Mouse (Mus musculus): Measurements from ENCODE around the gene Dicer1.
"Not testable (repeated sequence)": the region's sequence is repeated elsewhere in the genome, so short reads cannot be mapped to it uniquely, and the experiment has no call there.

Gene Dicer1

DNA sequence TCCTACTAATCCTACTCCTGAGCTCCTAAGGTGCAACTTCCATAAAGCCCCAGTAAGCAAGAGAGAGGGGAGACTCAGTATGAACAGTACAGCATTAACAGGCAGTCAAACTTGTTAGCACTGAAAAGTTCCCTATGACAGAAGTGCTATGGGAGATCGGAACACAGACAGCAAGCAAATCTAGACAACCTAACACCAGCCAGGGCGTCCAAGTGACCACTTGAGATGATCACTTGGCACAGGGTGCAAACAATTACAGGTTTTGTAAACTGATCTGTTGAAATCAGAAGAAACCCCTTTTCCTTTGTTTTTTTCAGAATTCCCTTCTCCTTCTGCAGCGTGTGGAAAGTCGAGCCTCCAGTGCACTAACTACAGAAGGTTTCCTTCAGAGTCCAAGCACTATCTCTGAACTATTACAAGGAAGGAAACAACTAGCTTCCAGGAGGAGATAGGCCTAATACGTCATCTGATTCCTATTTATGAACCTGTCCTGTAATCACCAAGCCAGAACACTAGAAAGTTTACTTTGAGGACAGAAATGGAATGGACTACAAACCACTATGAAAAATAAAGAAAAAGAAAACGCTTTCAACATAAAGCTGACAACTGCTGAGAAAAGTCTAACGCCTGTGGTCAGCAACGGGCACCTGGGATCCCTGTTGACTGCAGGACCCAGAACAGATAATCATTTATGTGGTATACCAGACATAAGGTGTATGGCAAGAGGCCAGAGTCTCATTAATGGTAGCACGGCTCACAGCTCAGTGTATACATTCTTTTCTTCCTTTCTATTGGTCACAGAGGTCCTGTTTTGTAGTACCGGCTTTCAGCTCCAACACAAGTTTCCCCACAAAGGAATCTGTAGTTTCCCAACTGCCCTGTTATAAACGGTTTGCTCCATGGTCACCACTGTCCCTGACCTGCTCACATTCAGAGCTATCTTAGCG, 10.6 kb downstream of the Dicer1 start:
- DNase-seq (ENCODE audit: low spot score): no peak

DNA sequence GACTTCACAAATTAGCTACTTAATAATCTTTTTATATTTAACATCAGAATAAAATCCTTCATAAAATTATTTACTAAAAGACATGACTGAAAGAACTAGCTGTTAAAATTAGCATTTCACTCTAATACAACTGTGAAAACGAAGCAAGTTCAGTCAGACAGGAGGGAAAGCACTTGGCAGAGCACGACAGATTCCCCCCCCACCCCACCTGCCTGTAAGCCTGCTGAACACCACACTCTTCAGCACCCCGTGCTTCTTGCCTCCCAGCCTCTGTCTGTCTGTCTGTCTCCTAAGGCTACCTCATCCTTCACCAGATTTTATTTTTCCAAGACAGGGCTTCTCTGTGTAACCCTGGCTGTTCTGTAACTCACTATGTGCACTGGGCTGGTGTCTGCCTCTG, 12.8 kb downstream of the Dicer1 start:
- no peak for DNase-seq (ENCODE audit: low spot score)

DNA sequence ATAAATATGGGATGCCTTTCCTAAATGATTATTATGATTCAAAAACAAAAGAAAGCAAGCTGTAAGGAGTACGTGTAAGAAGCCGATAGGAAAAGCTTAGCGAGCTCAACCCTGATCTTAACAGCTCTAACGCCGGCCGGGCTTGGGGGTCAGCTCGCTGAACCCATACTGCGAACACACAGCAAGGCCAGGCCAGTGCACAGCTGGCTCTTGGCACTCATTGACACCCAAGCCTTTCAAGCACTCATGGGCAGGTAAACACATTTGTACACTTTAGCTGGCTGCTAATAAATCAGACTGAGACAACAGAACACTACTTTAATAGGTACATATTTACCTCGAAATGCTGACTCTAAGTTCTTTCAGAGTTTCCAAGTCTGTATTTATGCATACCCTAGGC, 13.3 kb downstream of the Dicer1 start:
- DNase-seq (ENCODE audit: low spot score): no peak

DNA sequence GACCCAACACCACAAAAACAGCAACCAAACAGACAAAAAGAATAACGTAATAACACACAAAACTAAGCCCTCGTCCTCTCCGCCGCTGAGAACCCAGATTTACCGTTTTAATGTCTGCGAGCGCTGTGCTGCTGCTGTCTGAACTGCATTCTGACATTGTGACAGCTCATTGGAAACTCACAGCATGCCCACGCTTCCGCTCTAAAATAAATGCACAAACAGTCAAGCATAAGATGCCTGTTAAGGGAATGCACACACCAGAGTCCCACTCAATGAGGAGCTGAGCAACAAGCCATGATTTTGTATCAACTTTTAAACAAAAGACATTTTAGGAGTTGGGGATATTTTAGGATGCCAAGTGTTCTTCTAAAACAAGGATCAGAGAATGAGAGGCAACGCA, 14.1 kb downstream of the Dicer1 start:
- DNase-seq (ENCODE audit: low spot score): no peak

DNA sequence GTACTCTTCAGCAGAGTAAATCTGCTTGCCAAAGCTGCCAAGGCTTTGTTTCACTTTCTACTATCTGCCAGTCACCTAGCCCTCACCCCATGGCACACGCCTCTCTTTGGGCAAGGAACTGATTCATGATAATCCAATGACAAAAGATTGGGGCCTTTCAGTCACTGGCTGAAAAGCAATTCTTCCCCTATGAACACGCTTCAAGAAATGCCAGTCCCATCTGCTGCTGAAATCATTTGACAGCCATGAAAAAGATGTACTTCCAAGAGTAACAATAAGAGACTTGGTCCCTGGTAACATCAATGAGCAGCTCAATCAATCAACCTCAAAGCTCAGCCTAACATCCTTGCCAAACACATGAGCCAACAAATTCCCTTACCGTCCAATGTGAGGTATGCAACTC, 15.8 kb downstream of the Dicer1 start:
- no peak for DNase-seq (ENCODE audit: low spot score)

DNA sequence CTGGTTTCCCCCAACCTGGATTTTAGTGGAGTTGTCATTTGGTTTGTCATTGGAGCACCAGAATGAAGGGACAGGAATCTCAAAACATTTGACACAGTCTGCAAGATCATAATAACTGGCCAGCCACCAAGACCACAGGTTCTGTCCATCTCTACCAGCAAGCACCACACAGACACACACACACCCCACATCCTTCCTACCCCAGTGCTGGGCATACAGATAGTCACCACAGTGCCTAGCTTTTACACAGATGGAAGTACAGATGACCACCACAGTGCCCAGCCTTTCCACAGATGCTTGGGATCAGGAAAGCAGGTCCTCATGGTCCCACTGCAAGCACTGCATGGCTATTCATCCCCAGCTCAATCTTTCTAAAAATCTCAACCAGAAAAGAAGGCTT, 18.6 kb downstream of the Dicer1 start:
- DNase-seq (ENCODE audit: low spot score): no peak

DNA sequence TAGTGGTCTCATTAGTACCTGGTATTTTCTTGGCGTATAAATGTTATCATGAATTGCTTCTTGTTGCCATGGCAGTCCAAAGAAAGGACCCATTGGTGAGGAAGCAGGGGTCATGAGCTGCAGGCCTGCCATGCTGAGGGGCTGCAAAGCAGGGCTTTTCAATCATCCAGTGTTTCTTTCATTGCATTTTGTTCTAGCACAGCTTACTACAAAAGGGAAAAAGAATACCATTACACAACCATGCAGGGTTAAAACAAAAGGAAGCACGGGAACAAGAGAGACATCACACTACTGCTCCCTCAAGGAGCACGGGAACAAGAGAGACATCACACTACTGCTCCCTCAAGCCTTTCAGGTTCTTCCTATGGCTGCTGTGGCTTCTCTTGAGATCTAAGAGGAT, 20.0 kb downstream of the Dicer1 start:
- DNase-seq (ENCODE audit: low spot score): no peak

DNA sequence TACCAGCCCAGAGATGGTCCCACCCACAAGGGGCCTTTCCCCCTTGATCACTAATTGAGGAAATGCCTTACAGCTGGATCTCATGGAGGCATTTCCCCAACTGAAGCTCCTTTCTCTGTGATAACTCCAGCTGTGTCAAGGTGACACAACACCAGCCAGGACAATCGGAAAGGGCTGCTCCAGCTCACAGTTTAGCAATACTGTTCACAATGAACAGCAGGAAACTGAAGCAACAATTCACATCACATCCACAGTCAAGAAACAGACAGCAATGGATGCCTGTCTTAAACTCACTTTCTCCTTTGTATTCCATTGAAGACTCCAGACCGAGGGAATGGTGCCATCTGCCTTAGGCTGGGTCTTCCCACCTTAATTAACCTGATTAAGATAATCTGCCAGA, 25.3 kb downstream of the Dicer1 start:
- DNase-seq (ENCODE audit: low spot score): not testable (repeated sequence)

DNA sequence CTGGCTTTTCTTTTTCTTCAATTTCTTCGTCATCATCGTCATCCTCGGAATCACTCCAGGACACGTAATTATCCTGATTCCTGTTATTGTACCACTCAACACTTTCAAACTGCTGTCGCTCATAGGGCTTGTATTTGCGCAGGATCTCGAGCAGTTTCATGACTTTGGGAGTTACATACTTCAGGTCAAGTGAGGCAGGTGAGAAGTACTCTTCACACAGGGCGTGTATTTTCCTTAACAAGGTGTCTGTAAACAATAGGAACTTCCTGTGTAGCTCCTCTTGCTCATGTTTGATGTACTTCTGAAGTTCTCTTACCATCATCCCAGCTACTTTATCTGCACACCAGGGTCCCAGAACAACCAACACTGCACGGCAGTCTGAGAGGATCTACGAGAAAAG, 29.7 kb downstream of the Dicer1 start:
- no peak for DNase-seq (ENCODE audit: low spot score)

DNA sequence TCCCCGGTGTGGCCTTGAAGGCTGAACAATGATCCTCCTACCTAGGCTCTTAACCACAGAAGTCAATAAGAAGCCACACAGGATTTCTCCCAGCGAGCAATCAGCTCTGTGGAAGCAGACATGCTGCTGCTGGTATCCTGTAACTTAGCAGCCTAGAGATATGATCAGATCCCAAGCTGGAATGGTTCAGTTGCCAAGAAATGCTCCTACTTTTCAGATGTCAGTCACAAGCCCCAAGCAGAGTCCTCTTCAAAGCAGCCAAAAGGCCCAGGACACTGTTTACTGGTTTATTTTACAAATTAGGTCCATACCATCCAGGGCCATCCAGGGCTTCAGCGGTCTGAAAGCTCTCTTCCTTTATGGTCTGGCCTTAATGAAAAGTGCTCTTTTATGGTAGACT, 30.7 kb downstream of the Dicer1 start:
- DNase-seq (ENCODE audit: low spot score): no peak

DNA sequence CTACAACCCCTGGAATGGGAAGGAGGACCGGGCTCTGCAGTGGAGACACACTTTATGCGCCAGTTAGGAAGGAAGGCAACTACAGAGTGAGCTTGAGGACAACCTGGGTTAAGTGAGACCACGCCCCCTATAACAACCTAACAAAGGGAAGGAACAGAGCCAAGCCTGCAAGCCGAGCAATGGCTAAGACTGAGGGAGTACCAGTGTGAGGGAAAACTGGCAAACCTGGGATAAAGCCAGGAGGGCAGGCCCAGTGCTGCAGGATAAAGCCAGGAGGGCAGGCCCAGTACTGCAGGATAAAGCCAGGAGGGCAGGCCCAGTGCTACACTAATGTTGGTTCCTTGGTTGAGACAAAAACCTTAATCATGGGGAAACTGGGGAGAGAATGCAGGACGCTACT, 32.8 kb downstream of the Dicer1 start:
- peak; percentile 27 for DNase-seq (ENCODE audit: low spot score)

DNA sequence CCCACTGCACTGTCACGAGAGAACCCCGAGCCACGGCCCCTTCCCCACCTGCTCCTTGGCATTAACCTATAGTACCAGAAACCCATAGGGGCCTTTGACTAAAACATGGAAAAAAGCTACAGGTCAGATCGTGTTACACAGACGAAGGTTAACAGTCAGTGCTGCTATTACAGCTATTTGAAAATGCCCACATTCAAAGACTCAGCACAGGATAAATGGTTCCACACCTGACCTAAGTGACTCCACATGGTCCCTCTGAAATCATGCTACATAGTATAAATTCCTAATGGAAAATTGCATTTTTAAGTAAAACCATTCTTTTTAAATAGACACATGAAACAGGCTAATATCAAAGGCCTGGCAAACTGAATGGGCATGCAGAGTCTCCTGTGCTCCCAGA, 35.3 kb downstream of the Dicer1 start:
- no peak for DNase-seq (ENCODE audit: low spot score)

DNA sequence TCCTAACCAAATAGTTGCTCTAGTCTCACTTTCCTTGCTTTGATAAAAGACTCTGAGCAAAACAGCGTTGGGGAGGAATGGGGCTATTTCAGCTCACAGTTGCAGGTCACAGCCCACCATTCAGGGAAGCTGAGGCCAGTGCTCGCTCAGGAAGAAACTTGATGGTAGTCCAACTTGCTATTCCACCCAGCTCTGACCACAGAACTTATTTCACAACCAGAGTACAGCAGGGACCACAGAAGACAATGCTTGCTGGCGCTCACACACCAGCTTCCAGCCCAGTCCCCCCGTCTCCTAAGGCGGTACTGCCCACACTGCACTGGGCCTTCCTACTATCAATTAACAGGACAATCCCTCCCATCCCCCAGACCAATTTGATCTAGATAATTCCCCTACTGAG, 36.3 kb downstream of the Dicer1 start:
- no peak for DNase-seq (ENCODE audit: low spot score)

DNA sequence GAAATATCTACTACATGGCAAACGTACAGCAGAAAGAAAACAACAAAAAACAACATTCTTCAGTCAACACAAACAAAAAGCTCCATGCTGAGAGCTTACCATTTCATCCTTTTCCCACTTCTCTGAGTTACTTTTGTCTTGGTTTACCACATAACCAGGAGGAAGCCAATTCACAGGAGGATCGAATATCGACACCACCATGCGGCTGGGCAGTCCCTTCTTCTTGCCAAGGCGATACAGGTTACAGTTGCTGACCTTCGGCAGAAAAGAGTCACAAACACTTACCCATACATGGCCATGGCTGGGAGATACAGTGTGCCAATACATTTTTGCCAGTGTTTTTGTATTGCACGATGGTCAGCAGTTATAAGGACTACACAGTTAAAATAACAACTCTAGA, 51.5 kb downstream of the Dicer1 start:
- no peak for DNase-seq (ENCODE audit: low spot score)

DNA sequence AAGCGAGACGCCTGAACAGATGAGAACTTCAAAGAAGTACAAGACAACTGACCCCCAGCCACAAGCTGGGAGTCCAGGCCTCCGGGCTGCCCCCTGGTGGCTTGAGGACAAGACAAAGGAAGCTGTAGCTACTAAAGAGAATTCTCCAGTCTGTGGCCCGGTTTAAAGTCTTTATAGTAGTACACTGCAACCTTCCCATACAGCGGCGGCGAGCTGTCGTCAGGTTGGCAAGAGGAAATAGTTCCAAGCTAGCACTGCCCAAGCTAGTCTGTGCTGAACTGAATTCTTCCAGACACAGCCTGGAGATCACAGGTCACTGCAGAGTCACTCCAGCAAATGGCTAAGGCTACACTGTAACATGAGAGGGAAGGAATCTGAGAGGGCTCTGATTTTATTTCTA, 52.0 kb downstream of the Dicer1 start:
- peak; percentile 61 for DNase-seq (ENCODE audit: low spot score)

DNA sequence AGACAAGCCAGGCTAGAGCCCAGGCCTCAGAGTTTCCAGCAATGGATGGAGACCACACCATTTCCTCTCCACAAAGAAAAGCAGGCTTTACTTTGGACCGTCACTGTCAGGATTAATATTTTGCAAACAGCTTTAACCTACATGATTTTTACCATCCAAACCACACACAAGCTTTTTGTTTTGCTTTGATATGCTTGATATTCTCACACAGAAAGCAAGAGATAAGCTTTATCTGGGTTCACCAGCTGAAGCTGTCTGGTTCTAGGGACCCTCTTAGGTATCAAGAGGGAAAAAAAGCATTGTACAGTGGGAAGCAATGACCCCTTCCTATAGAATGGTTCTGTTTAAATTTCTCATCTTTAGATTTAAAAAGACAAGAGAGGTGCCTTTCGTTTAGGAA, 56.2 kb downstream of the Dicer1 start:
- no peak for DNase-seq (ENCODE audit: low spot score)

DNA sequence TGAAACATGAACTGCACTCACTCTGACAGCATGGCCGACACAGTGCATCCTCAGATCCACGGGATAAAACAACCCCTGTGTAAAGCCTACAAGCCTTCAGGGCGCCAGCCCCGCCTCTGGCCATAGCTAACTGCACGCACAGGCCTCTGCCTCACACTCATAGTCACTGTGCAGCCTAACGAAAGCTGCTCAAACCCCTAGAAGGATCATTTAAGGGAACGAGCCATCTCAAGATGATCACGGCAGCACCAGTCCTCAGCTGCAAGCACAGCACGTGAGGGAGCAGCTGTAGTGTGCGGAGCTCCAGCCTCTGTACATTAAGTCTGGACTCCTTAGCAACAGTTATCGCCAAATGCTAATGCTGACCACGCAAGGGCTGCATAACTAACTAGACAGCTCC, 58.9 kb downstream of the Dicer1 start:
- DNase-seq (ENCODE audit: low spot score): no peak

DNA sequence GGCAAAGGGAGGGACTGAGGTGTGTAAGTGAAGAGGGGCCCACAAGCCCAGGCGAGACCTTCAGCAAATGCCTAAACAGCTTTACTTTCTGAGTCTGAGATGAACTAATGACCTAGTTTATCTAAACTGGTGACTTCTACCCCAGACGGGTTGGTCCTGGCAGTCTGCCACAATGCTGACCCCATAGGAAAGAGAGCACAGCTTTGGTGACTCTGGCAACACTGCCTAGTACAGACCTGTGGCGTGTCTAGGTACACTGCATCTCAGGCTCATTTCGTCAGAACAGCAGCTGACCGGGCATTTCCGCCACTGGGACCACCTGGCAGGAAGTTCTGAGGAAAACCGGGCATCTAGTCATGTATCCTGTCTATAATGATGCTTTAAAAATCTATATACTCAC, 61.3 kb downstream of the Dicer1 start:
- peak; percentile 46 for DNase-seq (ENCODE audit: low spot score)

DNA sequence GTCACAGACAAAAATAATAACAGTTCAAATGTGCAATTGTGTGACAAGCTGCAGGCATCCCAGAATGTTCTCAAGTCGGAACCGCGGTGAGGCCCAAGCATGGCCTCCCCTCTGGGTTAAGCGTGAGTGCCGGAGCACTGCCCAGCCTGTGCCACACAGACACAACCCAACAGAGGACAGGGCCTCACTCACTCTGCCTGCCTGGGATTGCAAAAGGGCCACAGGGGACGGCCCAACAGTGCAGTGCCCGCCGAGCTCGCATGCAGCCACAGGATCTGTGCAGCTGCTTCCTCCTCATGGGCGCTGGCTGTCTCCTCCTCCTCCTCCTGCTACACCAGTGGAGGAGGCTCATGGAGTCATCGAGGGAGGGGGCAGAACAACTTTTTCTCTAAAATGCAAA, 62.9 kb downstream of the Dicer1 start:
- no peak for DNase-seq (ENCODE audit: low spot score)

DNA sequence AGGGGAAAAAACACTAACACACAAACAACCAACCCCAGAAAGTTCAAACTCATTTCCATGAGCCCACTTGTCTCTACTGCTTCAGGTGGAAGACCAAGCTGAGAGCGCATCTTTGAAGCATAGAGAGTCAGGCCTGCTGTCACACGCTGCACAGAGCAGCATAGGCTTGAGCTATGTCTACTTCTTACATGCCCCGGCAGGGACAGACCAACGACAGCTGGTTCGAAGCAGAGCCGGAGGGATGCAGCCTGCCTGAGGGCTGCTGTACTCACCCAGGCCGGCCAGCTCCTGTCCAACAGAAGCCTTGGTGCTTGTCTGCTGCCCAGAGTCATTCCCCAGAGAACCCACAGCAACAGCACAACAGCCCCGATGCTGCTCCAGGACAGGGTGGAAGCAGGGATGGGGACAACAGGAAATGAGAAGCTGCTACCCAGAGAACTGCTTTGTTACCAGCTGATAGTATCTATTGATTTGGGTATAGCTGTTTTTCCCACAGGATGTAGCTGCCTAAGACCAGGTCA, 67.3 kb downstream of the Dicer1 start:
- DNase-seq (ENCODE audit: low spot score): no peak

DNA sequence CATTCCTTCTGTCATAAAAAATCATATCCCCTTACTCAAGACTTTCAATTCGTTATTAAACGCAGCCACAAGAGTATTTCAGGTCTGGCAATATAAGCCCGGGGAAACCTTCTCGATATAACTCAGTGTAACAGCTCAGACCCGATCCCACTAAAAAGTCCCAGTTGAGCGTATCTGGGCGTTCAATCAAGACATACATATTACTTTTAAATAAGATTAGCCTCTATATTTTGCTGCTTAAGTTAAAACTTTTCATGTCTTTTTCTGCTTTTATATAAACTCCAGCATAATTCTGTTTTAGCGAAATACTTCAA, 72.0 kb downstream of the Dicer1 start:
- DNase-seq (ENCODE audit: low spot score): no peak

DNA sequence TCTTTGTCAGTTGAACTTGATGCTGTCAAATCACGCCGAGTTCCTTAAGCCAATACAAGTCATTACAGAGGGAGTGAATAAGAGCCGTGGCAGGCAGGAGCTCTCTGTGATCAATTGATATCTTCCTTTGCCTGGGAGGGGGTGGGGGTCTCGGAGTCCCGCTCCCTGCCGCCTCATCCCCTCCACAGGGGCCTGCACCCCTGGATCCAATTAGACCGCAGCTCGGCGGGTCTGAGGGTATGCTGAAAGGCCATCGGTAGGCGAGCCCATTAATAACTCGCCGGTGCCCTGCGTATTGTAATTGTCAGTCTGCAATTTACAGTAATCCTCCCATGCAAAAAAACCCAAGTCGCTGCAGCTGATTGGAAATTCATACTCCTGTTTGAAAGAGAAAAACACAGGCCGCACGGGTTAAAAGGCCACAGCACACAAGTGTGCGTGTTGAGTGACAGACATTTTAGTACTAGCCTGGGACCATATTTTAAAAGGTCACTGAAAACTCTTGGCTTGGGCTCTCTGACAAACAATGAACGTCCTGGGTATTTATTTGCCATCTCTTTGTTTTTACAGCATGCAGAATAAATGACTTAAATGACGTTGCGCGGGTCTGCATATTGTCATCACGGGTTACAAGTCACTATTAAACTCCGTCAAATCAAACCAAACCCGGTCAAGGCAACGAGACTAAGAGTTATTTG, 72.5 kb downstream of the Dicer1 start:
- no peak for DNase-seq (ENCODE audit: low spot score)

DNA sequence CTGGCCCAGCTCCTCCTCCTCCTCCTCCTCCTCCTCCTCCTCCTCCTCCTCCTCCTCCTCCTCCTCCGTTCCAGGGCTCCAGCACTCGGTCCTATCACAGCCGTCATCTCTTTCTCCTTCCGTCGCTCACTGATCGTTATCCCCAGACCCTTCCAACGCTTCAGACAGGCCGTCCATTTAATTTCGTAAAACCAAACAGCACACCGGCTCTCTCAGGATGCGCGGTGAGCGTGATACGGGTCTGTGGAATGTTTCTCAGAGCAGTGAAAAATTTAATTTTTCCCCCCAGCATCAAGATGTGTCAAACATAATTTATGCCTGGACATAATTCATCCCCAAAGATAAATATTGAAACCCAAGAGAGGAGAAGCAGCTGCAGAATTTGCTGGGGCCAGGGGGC, 73.3 kb downstream of the Dicer1 start:
- DNase-seq (ENCODE audit: low spot score): no peak

All from ovary, postnatal 36 days (tissue).